Mouse (Mus musculus) liver, embryonic 14.5 days (tissue): ENCODE measurements at regions not wholly inside any gene's neighbourhood (a gene's known extent, or its start where the extent isn't known, plus 50 kb on each side); places are given as distances from the start of the nearest gene placed in this dataset.

ENCODE experiments used
- CTCF ChIP-seq: IDR thresholded peaks from 2 replicates; pipeline ENCODE4 v1.5.1; 2016; ENCODE audit warnings: antibody characterized with exemption, low read depth, control low read depth
- EP300 ChIP-seq: IDR thresholded peaks from 2 replicates; pipeline ENCODE4 v1.6.1; 2016; ENCODE audit warnings: antibody characterized with exemption, low read depth

DNA sequence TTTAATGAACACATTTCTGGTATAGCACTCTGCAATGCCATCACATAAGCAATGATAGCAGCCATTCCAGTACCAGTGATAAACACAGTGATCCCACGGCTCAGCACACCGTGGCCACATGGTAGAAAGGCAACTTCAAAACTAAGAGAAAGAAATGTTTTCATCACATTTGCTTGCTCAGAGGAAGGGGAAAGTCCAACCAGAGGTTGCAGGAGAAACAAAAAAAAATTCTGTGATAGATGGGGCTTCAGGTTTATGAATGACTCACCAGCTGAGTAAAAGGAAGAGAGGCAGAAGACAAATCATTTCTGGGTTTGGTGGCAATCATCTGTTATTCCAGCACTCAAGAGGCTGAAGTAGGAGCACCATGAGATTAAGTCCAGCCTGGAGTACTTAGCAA is 103.5 kb downstream of the Gm9733 start:
- TF ChIP-seq CTCF, result no peak
- no peak for TF ChIP-seq EP300
